Mouse (Mus musculus) G1E (cell line): ENCODE data around the gene Hist1h3b. TPM values are rescaled to one million over a fixed set of nuclear protein-coding genes. Genes with fewer than 3 reads are reported as not detected.

Source experiments
- ATAC-seq: 2 replicates; pipeline ENCODE4 v1.8.0; 2016; ENCODE audit warnings: mild to moderate bottlenecking; ENCODE audit not compliant: insufficient number of reproducible peaks, poor library complexity, low FRiP score, severe bottlenecking; ENCODE audit errors: extremely low read depth
- DNase-seq: peaks from one replicate; pipeline ENCODE4 v3.0.0; 2012; ENCODE audit warnings: low spot score
- H3K27me3 ChIP-seq: 2 replicates; pipeline ENCODE4 v1.6.1; 2012; ENCODE audit warnings: mild to moderate bottlenecking, low read length, inconsistent platforms; ENCODE audit not compliant: insufficient read depth
- H3K36me3 ChIP-seq: replicated peaks from 2 replicates; pipeline ENCODE3; 2012; ENCODE audit warnings: mild to moderate bottlenecking, inconsistent platforms
- H3K4me1 ChIP-seq: 2 replicates; pipeline ENCODE4 v1.6.1; 2012; ENCODE audit warnings: low read depth, low read length, inconsistent platforms, mixed read lengths; ENCODE audit not compliant: insufficient read depth
- H3K4me3 ChIP-seq: 2 replicates; pipeline ENCODE4 v1.5.1; 2012; ENCODE audit warnings: low read depth, mild to moderate bottlenecking, inconsistent platforms, low read length, moderate library complexity, mixed read lengths
- H3K9me3 ChIP-seq: replicated peaks from 2 replicates; pipeline ENCODE4 v1.6.1; 2012; ENCODE audit warnings: inconsistent platforms
- CTCF ChIP-seq: IDR thresholded peaks from 2 replicates; pipeline ENCODE4 v1.5.1; 2012; ENCODE audit warnings: low read depth, low read length, inconsistent platforms, mixed read lengths
- GATA1 ChIP-seq: IDR thresholded peaks from 2 replicates; pipeline ENCODE4 v1.6.1; 2012; ENCODE audit warnings: borderline replicate concordance, low read length, inconsistent platforms, mixed read lengths
- GATA2 ChIP-seq: IDR thresholded peaks from 2 replicates; pipeline ENCODE4 v1.6.1; 2012; ENCODE audit warnings: low read depth, low read length, inconsistent platforms, borderline replicate concordance
- POLR2AphosphoS5 ChIP-seq: IDR thresholded peaks from 2 replicates; pipeline ENCODE4 v1.6.1; 2012; ENCODE audit warnings: low read depth, low read length, inconsistent platforms; ENCODE audit not compliant: insufficient replicate concordance
- TAL1 ChIP-seq: conservative IDR thresholded peaks from 2 replicates; pipeline ENCODE4 v1.6.1; 2012; ENCODE audit warnings: low read depth, low read length, inconsistent platforms, mixed read lengths
- polyA plus RNA-seq: library from polyadenylated mRNA; stranded (reverse); fragments of >175 nt; gene quantifications from 2 replicates; pipeline ENCODE4 v1.2.3, GENCODE M21; 2012
- total RNA-seq, 2 experiments: library from RNA; stranded (forward) in 1 of 2; stranded (reverse) in 1 of 2; fragments of 200-1000 nt in 1 of 2; fragments of >200 nt in 1 of 2; fragmentation: Nextera tagmentation in 1 of 2; gene quantifications; 2 replicates each; pipeline ENCODE4 v1.2.3; 2014 to 2017

Hist1h3b gene
- total and polyA plus RNA-seq, 3 experiments = 5.7 to 955 (median 745) TPM

DNA sequence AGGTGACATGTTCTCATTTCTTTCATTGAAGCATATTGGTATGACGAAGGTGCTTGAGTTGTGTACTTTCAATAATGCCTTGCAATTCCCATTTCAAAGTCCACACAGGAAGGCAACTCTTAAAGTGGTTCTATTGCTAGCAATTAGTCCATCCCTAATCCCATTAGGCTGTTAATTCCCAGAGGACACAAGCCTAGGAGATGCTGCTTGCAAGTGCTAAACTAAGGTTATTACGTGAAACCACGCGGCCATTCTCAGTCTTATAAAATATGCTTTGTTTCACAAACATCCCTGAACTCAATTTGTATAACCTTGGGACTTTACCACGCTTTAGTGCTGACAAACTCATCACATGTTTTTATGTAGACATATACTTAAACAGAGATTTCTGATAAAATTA lies 15.0 kb upstream of the Hist1h3b start:
- no peaks in the 10 kb centered on the region for H3K27me3 ChIP-seq
- TF ChIP-seq TAL1 = no peak
- TF ChIP-seq GATA1 = no peak
- no peak for TF ChIP-seq CTCF
- TF ChIP-seq POLR2AphosphoS5 = no peak
- TF ChIP-seq GATA2 = no peak
- peaks cover 14% of the 10 kb centered on the region for H3K4me1 ChIP-seq
- no peak overlapping the region for H3K4me3 ChIP-seq
- ATAC-seq (no peak), DNase-seq (no peak)
- no peaks in the 10 kb centered on the region for H3K36me3 ChIP-seq
- no peaks in the 10 kb centered on the region for H3K9me3 ChIP-seq

- H3K36me3 ChIP-seq = no peaks in the 10 kb centered on the region
- H3K4me3 ChIP-seq = peak overlapping the region; percentile 71; the same call in 1 of the 2 replicates
- no peak for ATAC-seq
- no peaks in the 10 kb centered on the region for H3K27me3 ChIP-seq
- peaks cover 18% of the 10 kb centered on the region for H3K4me1 ChIP-seq
- DNase-seq = no peak
- no peaks in the 10 kb centered on the region for H3K9me3 ChIP-seq
- TF ChIP-seq GATA1 (no peak), POLR2AphosphoS5 (no peak), GATA2 (no peak)
Observed at GRCm38 (mm10) chr13:23738041-23738440, 14.0 kb upstream of the Hist1h3b start.

DNA sequence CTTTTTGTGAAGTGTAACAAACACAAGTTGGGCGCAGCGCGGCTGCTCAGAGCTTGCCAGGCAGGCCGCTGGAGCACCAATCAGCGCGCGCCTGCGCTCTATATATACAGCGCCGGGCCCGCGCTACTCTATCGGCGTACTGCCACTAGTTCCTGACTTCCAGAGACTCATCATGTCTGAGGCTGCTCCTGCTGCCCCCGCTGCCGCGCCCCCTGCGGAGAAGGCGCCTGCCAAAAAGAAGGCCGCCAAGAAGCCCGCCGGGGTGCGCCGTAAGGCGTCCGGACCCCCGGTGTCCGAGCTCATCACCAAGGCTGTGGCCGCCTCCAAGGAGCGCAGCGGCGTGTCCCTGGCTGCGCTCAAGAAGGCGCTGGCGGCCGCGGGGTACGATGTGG lies 13.4 kb upstream of the Hist1h3b start, which contains the start of gene Hist1h1c:
Gene Hist1h1c, plus strand, starts transcription at position 132 of the 392 bp plus-strand sequence.
- TF ChIP-seq GATA1 (no peak), GATA2 (no peak), CTCF (no peak), POLR2AphosphoS5 (peak; percentile 70; the same call in 1 of the 2 replicates), TAL1 (no peak)
- DNase-seq (peak; percentile 84), ATAC-seq (peak; percentile 69)
- Histone ChIP-seq H3K27me3 (no peaks in the 10 kb centered on the region), H3K36me3 (no peaks in the 10 kb centered on the region), H3K4me3 (peak within 1 kb of the TSS; percentile 71), H3K9me3 (no peaks in the 10 kb centered on the region), H3K4me1 (peaks cover 21% of the 10 kb centered on the region)

DNA sequence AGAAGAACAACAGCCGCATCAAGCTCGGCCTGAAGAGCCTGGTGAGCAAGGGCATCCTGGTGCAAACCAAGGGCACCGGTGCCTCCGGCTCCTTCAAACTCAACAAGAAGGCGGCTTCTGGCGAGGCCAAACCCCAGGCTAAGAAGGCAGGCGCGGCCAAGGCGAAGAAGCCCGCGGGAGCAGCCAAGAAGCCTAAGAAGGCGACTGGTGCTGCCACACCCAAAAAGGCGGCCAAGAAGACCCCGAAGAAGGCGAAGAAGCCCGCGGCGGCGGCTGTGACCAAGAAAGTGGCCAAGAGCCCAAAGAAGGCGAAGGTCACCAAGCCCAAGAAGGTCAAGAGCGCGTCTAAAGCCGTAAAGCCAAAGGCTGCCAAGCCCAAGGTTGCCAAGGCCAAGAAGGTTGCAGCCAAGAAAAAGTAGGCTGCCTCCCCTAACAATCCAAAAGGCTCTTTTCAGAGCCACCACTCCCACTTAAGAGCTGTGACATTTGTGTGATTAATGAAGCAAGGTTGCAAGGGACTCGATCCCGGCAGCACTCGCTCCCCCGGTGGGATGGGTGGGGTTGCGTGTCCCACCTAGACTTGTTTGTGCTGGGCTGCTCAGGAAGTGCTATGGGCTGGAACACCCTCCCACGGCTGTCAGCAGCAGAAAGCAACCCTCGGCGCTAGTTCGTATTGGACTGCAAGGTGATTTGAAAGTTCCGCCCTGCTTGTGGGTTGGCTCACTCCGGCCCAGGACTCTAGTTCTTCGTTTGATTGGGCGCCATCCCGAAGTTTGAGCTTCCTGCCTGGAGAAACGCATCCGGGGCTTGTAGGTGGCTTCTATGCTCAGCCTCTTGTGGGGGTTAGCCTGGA lies 12.8 kb upstream of the Hist1h3b start:
- H3K4me1 ChIP-seq = peaks cover 24% of the 10 kb centered on the region
- no peaks in the 10 kb centered on the region for H3K9me3 ChIP-seq
- no peaks in the 10 kb centered on the region for H3K36me3 ChIP-seq
- ATAC-seq = peak; percentile 75
- H3K27me3 ChIP-seq = no peaks in the 10 kb centered on the region
- peak overlapping the region; percentile 71 for H3K4me3 ChIP-seq
- DNase-seq = peak; percentile 67
- no peak for TF ChIP-seq CTCF
- no peak for TF ChIP-seq GATA1
- TF ChIP-seq POLR2AphosphoS5 = peak; percentile 99; the same call in 1 of the 2 replicates
- no peak for TF ChIP-seq TAL1
- TF ChIP-seq GATA2 = no peak

- ATAC-seq = no peak
Observed at GRCm38 (mm10) chr13:23739922-23740252, 12.2 kb upstream of the Hist1h3b start.

GRCm38 (mm10) chr13:23740256-23740840 lies 11.7 kb upstream of the Hist1h3b start:
- ATAC-seq = no peak
- TF ChIP-seq POLR2AphosphoS5 (peak; percentile 19; the same call in 1 of the 2 replicates), CTCF (no peak), GATA2 (no peak)
- Histone ChIP-seq H3K36me3 (no peaks in the 10 kb centered on the region), H3K4me3 (peak overlapping the region; percentile 71), H3K4me1 (peaks cover 24% of the 10 kb centered on the region), H3K9me3 (no peaks in the 10 kb centered on the region), H3K27me3 (no peaks in the 10 kb centered on the region)
- DNase-seq = no peak

More at GRCm38 (mm10) chr13:23739922-23740252, 12.2 kb upstream of the Hist1h3b start:
- no peak for DNase-seq
- Histone ChIP-seq H3K9me3 (no peaks in the 10 kb centered on the region), H3K36me3 (no peaks in the 10 kb centered on the region), H3K4me1 (peaks cover 24% of the 10 kb centered on the region), H3K4me3 (peak overlapping the region; percentile 71), H3K27me3 (no peaks in the 10 kb centered on the region)
- TF ChIP-seq POLR2AphosphoS5 (peak; percentile 55), CTCF (no peak)
